Mouse (Mus musculus): ENCODE results near the gene Camk2n1. TPM values are rescaled to one million over a fixed set of nuclear protein-coding genes. Genes with fewer than 3 reads are reported as not detected.

Camk2n1 gene
- polyA plus RNA-seq, 1 experiment from 2014 or later = 14.8 TPM

DNA sequence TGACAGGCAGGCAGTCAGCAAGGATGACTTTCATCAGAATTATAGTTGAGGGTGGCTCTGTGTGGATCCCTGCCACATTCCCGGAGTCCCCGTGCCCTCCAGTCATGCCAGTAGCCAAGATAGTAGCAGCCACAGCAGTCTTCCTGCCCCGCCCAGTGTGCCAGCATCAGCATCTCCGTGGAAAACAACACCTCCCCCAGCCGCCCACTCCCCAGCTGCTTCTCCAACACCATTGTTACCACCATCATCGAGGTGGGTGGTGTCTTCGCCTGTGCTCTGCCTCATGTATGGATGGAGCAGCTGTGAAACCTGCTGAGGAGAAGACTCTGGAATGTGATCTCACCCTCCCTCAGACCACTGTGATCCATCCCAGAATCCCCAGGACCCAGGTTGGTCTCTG lies 25.5 kb downstream of the Camk2n1 start:
- no peaks in the 10 kb centered on the region for H3K36me3 ChIP-seq
- H3K4me2 ChIP-seq = no peak overlapping the region
- no peak overlapping the region for H3K4me3 ChIP-seq
- no peak overlapping the region for H3K9ac ChIP-seq
- peaks cover 23% of the 10 kb centered on the region for H3K27me3 ChIP-seq
- peaks cover 9% of the 10 kb centered on the region; the same call in 1 of the 2 replicates for H3K4me1 ChIP-seq (replicated peaks)
- WGBS = 83% methylated on average over 7 of the region's 7 CpGs
- no peak for ATAC-seq (ENCODE audit: low FRiP score)
- H3K9me3 ChIP-seq = no peaks in the 10 kb centered on the region
- H3K27ac ChIP-seq = no peak overlapping the region

DNA sequence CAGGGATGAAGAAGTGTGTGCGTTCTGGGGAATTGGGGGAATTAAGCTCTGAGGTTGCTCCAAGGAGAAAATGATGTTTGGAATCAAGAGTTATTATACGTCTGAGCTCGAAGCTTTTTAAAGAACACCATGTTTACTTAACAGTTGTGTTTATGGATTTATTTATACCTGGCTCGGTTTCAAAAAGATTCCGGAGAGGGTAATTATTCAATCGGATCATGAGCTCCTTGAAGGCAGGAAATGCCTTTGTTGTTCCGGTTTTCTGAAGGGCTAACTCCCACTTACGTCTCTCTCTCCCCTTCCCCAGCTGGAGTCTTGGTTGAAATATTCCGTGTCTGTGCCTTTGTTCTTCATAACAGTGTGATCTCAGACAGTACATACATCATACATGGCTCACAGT lies 26.8 kb downstream of the Camk2n1 start:
- Histone ChIP-seq H3K4me2 (no peak overlapping the region), H3K9ac (no peak overlapping the region), H3K27me3 (peaks cover 13% of the 10 kb centered on the region), H3K36me3 (no peaks in the 10 kb centered on the region), H3K27ac (no peak overlapping the region), H3K4me3 (no peak overlapping the region), H3K4me1 (replicated peaks) (peaks cover 6% of the 10 kb centered on the region; the same call in 1 of the 2 replicates), H3K9me3 (no peaks in the 10 kb centered on the region)
- WGBS = 57% methylated on average over 9 of the region's 9 CpGs
- ATAC-seq (ENCODE audit: low FRiP score) = no peak

DNA sequence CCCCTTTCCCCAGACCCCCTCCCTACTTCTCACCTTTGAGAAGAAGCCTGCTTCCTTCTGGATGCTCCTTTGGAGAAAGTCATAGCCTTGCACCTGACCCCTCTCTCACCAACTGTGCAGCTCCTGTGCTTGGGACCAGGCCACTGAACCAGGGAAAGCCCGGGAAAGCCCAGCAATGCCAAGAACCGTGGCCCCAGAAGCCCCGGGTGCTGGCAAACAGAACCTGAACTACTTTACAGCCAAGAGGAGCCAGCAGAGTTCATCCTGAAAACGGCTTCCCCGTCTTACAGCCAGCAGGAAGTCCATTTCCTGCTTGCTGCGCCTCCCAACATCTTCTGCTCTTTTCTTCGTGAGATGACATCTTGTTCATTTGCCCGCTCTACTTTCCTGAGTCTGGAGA lies 28.6 kb downstream of the Camk2n1 start:
- 84% methylated on average over 8 of the region's 8 CpGs for WGBS
- Histone ChIP-seq H3K4me1 (replicated peaks) (no peaks in the 10 kb centered on the region; the same call in 1 of the 2 replicates), H3K4me2 (no peak overlapping the region), H3K9me3 (no peaks in the 10 kb centered on the region), H3K27me3 (peaks cover 11% of the 10 kb centered on the region; the same call in 1 of the 2 replicates), H3K4me3 (no peak overlapping the region), H3K27ac (no peak overlapping the region), H3K9ac (no peak overlapping the region), H3K36me3 (no peaks in the 10 kb centered on the region)
- no peak for ATAC-seq (ENCODE audit: low FRiP score)

DNA sequence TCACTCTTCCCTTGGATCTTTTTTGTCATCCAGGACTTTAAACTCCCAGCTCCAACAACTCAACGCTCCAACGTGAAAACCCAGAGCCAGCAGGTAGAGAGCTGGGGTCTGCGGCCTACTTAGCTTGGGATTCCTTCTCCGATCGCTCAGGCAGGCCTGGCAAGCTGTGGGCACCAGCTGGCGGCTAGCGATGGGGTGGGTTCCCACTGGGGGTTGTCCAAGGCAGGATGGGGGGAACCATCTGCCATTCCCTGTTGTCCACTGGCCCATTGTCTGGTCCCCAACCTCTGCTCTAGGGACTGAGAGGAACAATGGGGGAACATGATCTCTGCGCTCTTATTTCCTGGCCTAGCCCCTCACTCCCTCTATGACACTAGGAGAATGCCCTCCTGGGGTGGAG lies 34.1 kb downstream of the Camk2n1 start:
- Histone ChIP-seq H3K4me2 (no peak overlapping the region), H3K27ac (peak overlapping the region; percentile 66; the same call in 1 of the 2 replicates), H3K27me3 (peaks cover 5% of the 10 kb centered on the region; the same call in 1 of the 2 replicates), H3K9me3 (no peaks in the 10 kb centered on the region), H3K9ac (0 out of 2 replicates have a peak overlapping the region, but pooled peaks have one; percentile 29), H3K36me3 (no peaks in the 10 kb centered on the region), H3K4me1 (replicated peaks) (peaks cover 24% of the 10 kb centered on the region), H3K4me3 (no peak overlapping the region)
- 25% methylated on average over 8 of the region's 8 CpGs for WGBS
- no peak for ATAC-seq (ENCODE audit: low FRiP score)

DNA sequence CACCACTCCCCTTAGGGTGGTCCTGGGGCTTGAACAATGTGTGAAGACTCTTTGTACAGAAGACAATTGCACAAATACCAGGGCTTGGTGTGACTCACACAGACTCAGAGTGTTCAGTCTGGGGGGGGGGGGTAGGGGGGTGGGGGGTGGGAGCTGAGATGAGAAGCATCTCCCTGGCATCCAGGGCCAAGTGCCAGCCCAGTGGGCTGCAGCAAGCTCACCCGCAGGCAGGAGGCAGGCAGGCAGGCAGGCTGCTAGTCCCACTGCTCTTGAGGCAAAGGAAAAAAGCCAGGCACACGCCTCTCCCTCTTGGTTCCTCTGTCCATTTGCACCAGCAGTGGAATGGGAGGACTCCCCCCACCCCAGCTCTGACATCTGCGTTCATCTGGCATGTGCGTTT lies 37.0 kb downstream of the Camk2n1 start:
- Histone ChIP-seq H3K4me3 (no peak overlapping the region), H3K36me3 (no peaks in the 10 kb centered on the region), H3K4me2 (no peak overlapping the region), H3K9me3 (no peaks in the 10 kb centered on the region), H3K27ac (no peak overlapping the region), H3K4me1 (replicated peaks) (peaks cover 52% of the 10 kb centered on the region), H3K9ac (no peak overlapping the region), H3K27me3 (peaks cover 5% of the 10 kb centered on the region; the same call in 1 of the 2 replicates)
- 61% methylated on average over 4 of the region's 4 CpGs for whole genome bisulfite sequencing
- ATAC-seq (ENCODE audit: low FRiP score) = no peak

DNA sequence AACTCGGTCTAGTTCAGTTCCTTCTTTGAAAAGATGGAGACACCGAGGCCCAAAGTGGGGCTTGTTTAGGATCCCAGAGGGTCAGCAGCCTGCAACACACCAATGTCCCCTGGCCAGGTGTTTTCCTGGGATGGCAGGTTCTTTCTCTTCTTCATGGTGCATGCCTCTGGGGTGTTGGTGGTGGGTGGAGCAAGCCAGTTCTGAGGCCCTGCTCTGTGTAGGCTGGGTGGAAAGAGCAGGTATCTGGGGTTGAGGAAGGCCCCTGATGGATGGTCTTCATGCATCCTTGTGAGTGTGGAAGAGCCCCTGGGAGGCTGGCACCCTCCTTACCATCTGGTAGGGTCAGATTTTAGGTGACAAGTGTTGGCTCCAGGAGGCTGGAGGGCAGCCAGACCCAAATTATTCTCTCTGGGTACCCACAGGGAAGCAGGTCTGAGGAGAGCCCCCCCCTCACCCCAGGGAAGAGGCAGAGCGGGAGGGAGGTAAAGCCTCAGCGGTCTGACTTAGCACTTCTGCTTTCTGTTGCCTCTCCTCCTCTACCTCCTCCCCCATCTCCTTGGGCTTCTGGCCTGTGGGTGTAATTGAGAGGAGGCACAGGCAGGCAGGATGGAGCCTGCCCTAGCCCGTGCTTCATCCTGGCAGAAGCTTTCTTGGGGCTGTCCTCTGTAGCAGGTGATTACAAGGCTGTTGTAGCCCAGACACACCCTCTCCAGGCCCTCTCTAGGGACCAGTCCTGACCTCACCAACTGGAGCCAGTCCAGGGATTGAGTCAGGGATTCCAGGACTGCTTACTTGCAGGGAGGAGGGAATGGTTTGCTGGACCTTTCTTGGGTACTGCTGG lies 39.3 kb downstream of the Camk2n1 start:
- no peaks in the 10 kb centered on the region for H3K36me3 ChIP-seq
- peak overlapping the region; percentile 74 for H3K27ac ChIP-seq
- 51% methylated on average over 5 of the region's 5 CpGs for whole genome bisulfite sequencing
- no peak overlapping the region for H3K9ac ChIP-seq
- no peak overlapping the region for H3K4me2 ChIP-seq
- H3K4me1 ChIP-seq (replicated peaks) = peaks cover 58% of the 10 kb centered on the region
- H3K4me3 ChIP-seq = no peak overlapping the region
- no peaks in the 10 kb centered on the region for H3K9me3 ChIP-seq
- no peak for ATAC-seq (ENCODE audit: low FRiP score)
- no peaks in the 10 kb centered on the region for H3K27me3 ChIP-seq

DNA sequence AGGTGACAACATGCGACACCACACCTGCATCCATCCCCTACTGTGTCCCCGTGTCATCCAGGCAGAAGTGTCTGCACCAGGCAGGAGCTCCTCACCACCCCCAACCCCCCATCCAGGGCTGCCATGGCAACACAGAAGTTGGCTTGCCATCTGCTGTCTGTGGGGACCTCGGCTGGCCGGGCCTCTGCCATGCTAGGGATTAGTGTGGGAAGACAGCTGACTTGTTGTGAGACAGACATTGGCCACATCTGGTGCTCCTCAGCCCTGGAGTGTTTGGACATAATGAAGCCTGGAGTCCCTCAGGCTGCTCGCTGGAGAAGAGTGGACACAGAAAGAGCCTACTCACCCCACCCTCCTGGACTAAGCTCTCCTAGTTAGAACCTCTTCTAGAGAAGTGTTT lies 40.8 kb downstream of the Camk2n1 start:
- H3K4me1 ChIP-seq (replicated peaks) = peaks cover 47% of the 10 kb centered on the region
- 0 out of 2 replicates have a peak overlapping the region, but pooled peaks have one; percentile 6 for H3K4me2 ChIP-seq
- H3K27me3 ChIP-seq = no peaks in the 10 kb centered on the region
- H3K9ac ChIP-seq = 0 out of 2 replicates have a peak overlapping the region, but pooled peaks have one; percentile 6
- ATAC-seq (ENCODE audit: low FRiP score) = peak; percentile 70
- no peaks in the 10 kb centered on the region for H3K9me3 ChIP-seq
- H3K36me3 ChIP-seq = no peaks in the 10 kb centered on the region
- H3K27ac ChIP-seq = peak overlapping the region; percentile 74
- H3K4me3 ChIP-seq = no peak overlapping the region
- 6% methylated on average over 5 of the region's 5 CpGs for WGBS

DNA sequence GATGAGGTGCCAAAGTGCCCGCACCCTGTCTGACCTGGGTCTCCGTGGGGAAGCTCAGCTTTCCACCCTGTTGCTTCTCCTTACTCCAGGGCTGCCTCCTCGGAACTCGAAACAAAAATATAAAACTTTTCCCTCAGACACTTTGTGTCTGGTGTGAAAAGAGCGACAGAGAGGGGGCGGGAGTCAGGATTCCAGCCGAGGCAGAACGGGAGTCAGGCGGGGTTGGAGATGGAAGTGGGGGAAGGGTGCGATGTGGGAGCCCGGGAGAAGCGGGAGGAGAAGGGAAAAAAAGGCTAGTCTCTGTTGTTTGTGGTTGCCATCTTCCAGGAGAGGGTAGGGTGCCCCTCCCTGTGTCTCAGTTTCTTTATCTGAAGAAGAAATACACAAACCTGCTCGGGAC lies 41.7 kb downstream of the Camk2n1 start:
- ATAC-seq (ENCODE audit: low FRiP score) = no peak
- Histone ChIP-seq H3K4me3 (no peak overlapping the region), H3K4me2 (peak overlapping the region; percentile 22), H3K9ac (no peak overlapping the region), H3K27me3 (no peaks in the 10 kb centered on the region), H3K4me1 (replicated peaks) (peaks cover 47% of the 10 kb centered on the region), H3K36me3 (no peaks in the 10 kb centered on the region), H3K27ac (peak overlapping the region; percentile 56; the same call in 1 of the 2 replicates), H3K9me3 (no peaks in the 10 kb centered on the region)
- WGBS = 7% methylated on average over 13 of the region's 13 CpGs

DNA sequence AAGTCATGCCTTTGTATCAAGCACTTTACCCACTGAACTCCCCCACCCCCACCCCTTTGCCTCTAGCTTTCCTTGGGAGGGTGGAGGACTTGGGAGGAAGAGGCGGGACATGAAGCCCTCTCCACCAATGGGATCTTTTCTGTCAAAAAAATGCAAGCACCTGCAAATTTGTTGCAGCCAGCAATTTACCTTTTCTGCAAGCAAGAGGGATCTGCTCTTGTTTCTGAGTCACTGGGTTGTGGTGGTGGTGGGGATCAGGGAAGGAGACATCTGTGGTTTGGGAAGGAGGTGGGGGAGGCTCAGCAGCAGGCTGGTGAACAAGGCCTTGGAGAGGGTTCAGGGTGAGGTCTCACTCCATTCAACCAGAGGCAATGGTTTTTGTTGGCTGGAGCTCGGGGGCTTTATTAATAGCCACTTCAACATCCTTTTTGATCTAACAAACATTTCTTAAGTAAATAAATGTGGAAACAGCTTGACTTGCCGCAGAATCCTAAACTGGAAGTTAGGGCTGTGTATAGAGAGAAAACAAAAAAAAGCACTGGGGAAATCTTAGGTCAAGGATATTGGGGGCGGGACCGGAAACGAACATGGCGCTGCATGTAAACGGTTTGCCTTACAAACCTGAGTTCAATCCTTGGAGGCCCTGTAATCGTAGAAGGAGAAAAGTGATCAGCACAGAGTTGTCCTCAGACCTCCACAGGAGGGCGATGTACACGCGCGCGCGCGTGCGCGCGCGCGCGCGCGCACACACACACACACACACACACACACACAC lies 42.8 kb downstream of the Camk2n1 start:
- 78% methylated on average over 24 of the region's 24 CpGs for WGBS
- peak overlapping the region; percentile 24; the same call in 1 of the 2 replicates for H3K27ac ChIP-seq
- no peaks in the 10 kb centered on the region for H3K9me3 ChIP-seq
- H3K4me2 ChIP-seq = no peak overlapping the region
- H3K36me3 ChIP-seq = no peaks in the 10 kb centered on the region
- ATAC-seq (ENCODE audit: low FRiP score) = no peak
- H3K9ac ChIP-seq = no peak overlapping the region
- no peak overlapping the region for H3K4me3 ChIP-seq
- no peaks in the 10 kb centered on the region for H3K27me3 ChIP-seq
- peaks cover 44% of the 10 kb centered on the region for H3K4me1 ChIP-seq (replicated peaks)

DNA sequence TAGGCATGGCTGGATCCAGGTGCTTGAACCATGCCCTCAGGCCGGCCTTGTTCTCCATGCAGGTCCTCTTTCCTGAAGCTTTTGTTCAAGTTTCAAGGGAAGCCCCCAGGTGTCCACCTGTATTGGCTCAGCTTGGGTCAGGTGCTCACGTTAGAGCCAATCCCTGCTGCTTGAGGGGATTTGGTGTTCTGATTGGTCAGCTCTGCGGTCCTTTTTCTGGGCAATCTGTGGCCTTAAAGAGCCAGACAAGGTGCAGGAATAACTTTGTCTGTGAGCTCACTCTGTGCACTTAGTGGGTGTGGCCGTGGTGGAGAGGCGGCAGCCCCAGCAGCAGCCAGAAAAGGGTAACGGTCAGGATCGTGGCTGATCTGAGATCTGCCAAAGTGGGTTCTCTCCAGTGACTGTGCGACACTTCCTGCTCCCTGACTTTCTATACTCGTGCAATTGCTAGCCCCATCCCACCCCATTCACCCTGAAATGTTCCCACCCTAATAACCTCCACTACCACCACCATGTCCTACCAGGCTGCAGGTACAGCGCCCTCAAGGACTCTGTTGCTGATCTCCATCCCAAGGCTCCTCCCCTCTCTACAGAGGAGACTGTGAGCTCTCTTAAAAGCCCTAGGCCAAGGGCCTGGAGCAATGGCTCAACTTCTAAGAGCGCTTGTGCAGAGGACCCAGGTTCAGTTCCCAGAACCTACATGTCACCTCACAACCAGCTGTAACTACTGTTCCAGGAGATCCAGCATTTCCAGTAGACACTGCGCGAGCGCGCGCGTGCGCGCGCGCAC lies 45.9 kb downstream of the Camk2n1 start:
- no peak for ATAC-seq (ENCODE audit: low FRiP score)
- no peak overlapping the region for H3K4me2 ChIP-seq
- H3K4me1 ChIP-seq (replicated peaks) = peaks cover 39% of the 10 kb centered on the region
- H3K27me3 ChIP-seq = no peaks in the 10 kb centered on the region
- H3K9me3 ChIP-seq = no peaks in the 10 kb centered on the region
- no peak overlapping the region for H3K9ac ChIP-seq
- no peak overlapping the region for H3K4me3 ChIP-seq
- 86% methylated on average over 21 of the region's 21 CpGs for WGBS
- H3K27ac ChIP-seq = no peak overlapping the region
- no peaks in the 10 kb centered on the region for H3K36me3 ChIP-seq

DNA sequence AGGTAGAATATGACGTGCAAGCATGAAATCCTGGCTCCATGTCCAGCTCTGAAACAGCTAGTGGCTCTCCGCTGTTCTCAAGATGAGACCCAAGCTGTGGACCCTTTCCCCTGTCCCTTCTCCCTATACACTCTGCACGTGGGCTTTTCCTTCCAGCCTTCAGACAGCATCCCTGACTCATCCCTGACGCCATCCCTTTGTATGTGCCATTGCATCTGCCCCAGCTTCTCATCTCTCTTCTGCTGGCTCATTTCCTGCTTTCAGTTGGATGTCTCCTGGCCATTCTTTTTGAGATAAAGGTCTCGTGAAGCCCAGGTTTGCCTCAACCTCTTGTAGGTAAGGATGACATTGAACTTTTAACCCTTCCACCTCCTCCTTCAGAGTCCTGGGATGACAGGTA lies 46.9 kb downstream of the Camk2n1 start:
- Histone ChIP-seq H3K4me3 (no peak overlapping the region), H3K4me2 (no peak overlapping the region), H3K36me3 (no peaks in the 10 kb centered on the region), H3K27me3 (no peaks in the 10 kb centered on the region), H3K4me1 (replicated peaks) (peaks cover 36% of the 10 kb centered on the region), H3K9me3 (no peaks in the 10 kb centered on the region), H3K27ac (no peak overlapping the region), H3K9ac (no peak overlapping the region)
- 86% methylated on average over 5 of the region's 5 CpGs for WGBS
- ATAC-seq (ENCODE audit: low FRiP score) = no peak
